Mouse (Mus musculus): ENCODE results near the gene Pias3. TPM values are rescaled to one million over a fixed set of nuclear protein-coding genes. Genes with fewer than 3 reads are reported as not detected.
A peak's percentile ranks its signal among the peaks of the same experiment; 100 is the strongest.
"Not testable (repeated sequence)": the region's sequence is repeated elsewhere in the genome, so short reads cannot be mapped to it uniquely, and the experiment has no call there.

The Pias3 gene
- total and polyA plus RNA-seq, 2 experiments, result 1.7 to 8.1 TPM

DNA sequence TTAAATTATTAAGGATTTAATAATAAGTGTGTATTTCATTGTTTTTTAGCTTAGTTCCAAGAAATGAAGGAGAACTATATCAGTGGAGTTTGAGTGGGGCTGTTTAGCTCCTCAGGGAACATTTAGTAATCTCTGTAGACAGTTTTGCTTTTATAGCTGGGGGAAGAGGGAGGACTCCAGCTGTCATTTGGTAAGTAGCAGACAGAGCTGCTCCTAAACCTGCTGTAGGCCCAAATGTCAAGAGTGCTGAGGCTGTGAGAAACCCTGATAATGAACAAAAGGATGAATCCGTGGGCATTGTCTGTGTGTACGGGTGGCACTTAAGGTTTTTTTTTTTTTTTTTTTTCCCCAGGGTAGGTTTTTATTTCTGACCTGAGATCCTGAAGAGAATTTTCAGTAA is 39.0 kb downstream of the Pias3 start:
- Histone ChIP-seq H3K9ac (ENCODE audit: low read depth, low read length) (no peak overlapping the region), H3K36me3 (ENCODE audit: control insufficient read depth, insufficient read depth, low read length) (no peaks in the 10 kb centered on the region), H3K4me3 (ENCODE audit: insufficient read depth, low read depth, low read length) (no peak overlapping the region), H3K27ac (replicated peaks; ENCODE audit: insufficient read depth, low read depth, low read length) (no peak overlapping the region), H3K4me1 (ENCODE audit: control insufficient read depth, insufficient read depth, low read length) (peaks cover 17% of the 10 kb centered on the region), H3K27me3 (ENCODE audit: control insufficient read depth, insufficient read depth, low read length) (no peaks in the 10 kb centered on the region), H3K79me2 (ENCODE audit: control insufficient read depth, insufficient read depth, low read length) (peaks cover 41% of the 10 kb centered on the region)
- no peak for DNase-seq (ENCODE audit: extremely low read depth, low read depth, low spot score)
- TF ChIP-seq POLR2A (IDR thresholded peaks at IDR 0.05; ENCODE audit: extremely low read depth, insufficient read depth, low read length) (no peak), CTCF (IDR thresholded peaks at IDR 0.05; ENCODE audit: low read depth, low read length) (no peak)
- 81% methylated on average over 2 of the region's 2 CpGs for WGBS

DNA sequence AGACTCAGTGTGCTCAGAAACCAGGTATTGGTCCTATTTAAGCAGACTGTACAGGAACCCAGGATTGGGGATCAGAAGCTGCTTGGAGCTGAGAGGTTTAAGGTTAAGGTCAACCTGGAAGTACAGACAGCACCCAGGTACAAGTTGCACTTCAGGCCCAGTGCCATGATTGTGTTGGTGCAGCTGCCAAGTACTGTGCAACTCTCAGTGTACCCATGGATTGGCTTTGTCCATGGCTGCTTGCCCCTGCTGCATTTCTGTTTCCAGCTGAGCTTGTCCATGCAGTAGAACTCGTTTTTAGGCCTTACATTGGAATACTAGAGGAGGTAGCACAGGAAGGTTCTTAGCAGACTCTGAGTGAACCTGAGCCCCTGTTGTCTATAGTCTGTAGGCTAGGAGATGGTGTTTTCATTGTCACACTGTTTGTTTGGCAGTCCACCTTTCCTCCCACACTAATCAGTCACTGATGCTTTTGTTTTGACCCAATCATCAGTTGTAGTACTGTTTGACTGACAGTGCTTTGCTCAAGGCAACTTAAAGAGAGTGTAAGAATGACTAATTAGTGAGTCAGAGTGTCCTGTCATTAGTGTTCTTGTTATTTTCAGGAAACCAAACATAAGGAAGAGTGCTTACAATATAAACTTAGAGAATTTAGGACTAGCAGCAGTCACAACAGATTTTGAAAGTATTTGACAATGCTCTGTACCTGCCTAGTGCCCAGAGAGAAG is 41.0 kb downstream of the Pias3 start:
- H3K79me2 ChIP-seq (ENCODE audit: control insufficient read depth, insufficient read depth, low read length), result peaks cover 29% of the 10 kb centered on the region; the same call in 1 of the 2 replicates
- peak overlapping the region; percentile 29 for H3K27ac ChIP-seq (replicated peaks; ENCODE audit: insufficient read depth, low read depth, low read length)
- DNase-seq (ENCODE audit: extremely low read depth, low read depth, low spot score), result peak; percentile 93
- no peak for TF ChIP-seq POLR2A (IDR thresholded peaks at IDR 0.05; ENCODE audit: extremely low read depth, insufficient read depth, low read length)
- no peak overlapping the region for H3K4me3 ChIP-seq (ENCODE audit: insufficient read depth, low read depth, low read length)
- no peaks in the 10 kb centered on the region for H3K36me3 ChIP-seq (ENCODE audit: control insufficient read depth, insufficient read depth, low read length)
- WGBS, result 3% methylated on average over 1 of the region's 1 CpGs
- no peak overlapping the region for H3K9ac ChIP-seq (ENCODE audit: low read depth, low read length)
- H3K4me1 ChIP-seq (ENCODE audit: control insufficient read depth, insufficient read depth, low read length), result peaks cover 11% of the 10 kb centered on the region
- no peaks in the 10 kb centered on the region for H3K27me3 ChIP-seq (ENCODE audit: control insufficient read depth, insufficient read depth, low read length)

DNA sequence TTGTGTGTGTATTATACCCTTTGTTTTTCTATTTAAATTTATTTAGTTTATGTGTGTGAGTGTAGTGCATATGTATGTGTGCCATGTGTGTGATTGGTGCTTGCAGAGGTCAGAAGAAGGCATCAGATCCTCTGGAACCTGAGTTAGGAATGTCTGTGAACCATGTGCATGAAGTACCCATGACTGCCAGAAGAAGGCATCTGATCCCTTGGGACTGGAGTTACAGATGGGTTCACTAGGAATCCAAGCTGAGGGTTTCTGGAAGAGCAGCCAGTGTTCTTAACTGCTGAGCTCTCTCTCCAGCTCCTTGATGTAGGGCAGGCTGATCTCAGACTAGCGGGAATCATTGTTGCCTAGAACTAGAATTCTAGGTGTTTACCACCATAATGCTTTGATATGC is 41.8 kb downstream of the Pias3 start:
- TF ChIP-seq CTCF (IDR thresholded peaks at IDR 0.05; ENCODE audit: low read depth, low read length), result 0 out of 2 replicates have a peak, but pooled peaks have one; percentile 5
- TF ChIP-seq POLR2A (IDR thresholded peaks at IDR 0.05; ENCODE audit: extremely low read depth, insufficient read depth, low read length), result no peak
- H3K27me3 ChIP-seq (ENCODE audit: control insufficient read depth, insufficient read depth, low read length), result no peaks in the 10 kb centered on the region
- DNase-seq (ENCODE audit: extremely low read depth, low read depth, low spot score), result no peak
- WGBS, result 86% methylated on average over 1 of the region's 1 CpGs
- no peaks in the 10 kb centered on the region for H3K36me3 ChIP-seq (ENCODE audit: control insufficient read depth, insufficient read depth, low read length)
- H3K27ac ChIP-seq (replicated peaks; ENCODE audit: insufficient read depth, low read depth, low read length), result no peak overlapping the region
- no peak overlapping the region for H3K9ac ChIP-seq (ENCODE audit: low read depth, low read length)
- H3K4me1 ChIP-seq (ENCODE audit: control insufficient read depth, insufficient read depth, low read length), result peaks cover 11% of the 10 kb centered on the region
- peaks cover 24% of the 10 kb centered on the region; the same call in 1 of the 2 replicates for H3K79me2 ChIP-seq (ENCODE audit: control insufficient read depth, insufficient read depth, low read length)
- no peak overlapping the region for H3K4me3 ChIP-seq (ENCODE audit: insufficient read depth, low read depth, low read length)

DNA sequence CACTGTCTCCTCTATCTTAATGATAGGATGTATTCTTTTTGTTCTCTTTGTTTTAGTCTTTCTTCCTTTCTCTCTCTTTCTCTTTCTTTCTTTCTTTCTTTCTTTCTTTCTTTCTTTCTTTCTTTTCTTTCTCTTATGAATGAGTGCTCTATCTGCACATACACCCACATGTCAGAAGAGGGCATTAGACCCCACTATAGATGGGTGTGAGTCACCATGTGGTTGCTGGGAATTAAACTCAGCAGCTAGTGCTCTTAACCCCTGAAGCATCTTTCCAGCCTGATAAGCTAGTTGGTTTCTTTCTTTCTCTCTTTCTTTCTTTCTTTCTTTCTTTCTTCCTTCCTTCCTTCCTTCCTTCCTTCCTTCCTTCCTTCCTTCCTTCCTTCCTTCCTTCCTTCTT is 44.1 kb downstream of the Pias3 start:
- H3K36me3 ChIP-seq (ENCODE audit: control insufficient read depth, insufficient read depth, low read length); H3K27ac ChIP-seq (replicated peaks; ENCODE audit: insufficient read depth, low read depth, low read length); DNase-seq (ENCODE audit: extremely low read depth, low read depth, low spot score); H3K9ac ChIP-seq (ENCODE audit: low read depth, low read length); H3K4me3 ChIP-seq (ENCODE audit: insufficient read depth, low read depth, low read length); H3K27me3 ChIP-seq (ENCODE audit: control insufficient read depth, insufficient read depth, low read length): not testable (repeated sequence)
- Histone ChIP-seq H3K79me2 (ENCODE audit: control insufficient read depth, insufficient read depth, low read length) (peaks cover 20% of the 10 kb centered on the region; the same call in 1 of the 2 replicates), H3K4me1 (ENCODE audit: control insufficient read depth, insufficient read depth, low read length) (peaks cover 15% of the 10 kb centered on the region)

- Histone ChIP-seq H3K9ac (ENCODE audit: low read depth, low read length) (no peak overlapping the region), H3K27ac (replicated peaks; ENCODE audit: insufficient read depth, low read depth, low read length) (no peak overlapping the region), H3K27me3 (ENCODE audit: control insufficient read depth, insufficient read depth, low read length) (no peaks in the 10 kb centered on the region), H3K4me3 (ENCODE audit: insufficient read depth, low read depth, low read length) (no peak overlapping the region), H3K4me1 (ENCODE audit: control insufficient read depth, insufficient read depth, low read length) (peaks cover 4% of the 10 kb centered on the region), H3K79me2 (ENCODE audit: control insufficient read depth, insufficient read depth, low read length) (peaks cover 16% of the 10 kb centered on the region), H3K36me3 (ENCODE audit: control insufficient read depth, insufficient read depth, low read length) (no peaks in the 10 kb centered on the region)
- 86% methylated on average over 3 of the region's 3 CpGs for WGBS
- TF ChIP-seq CTCF (IDR thresholded peaks at IDR 0.05; ENCODE audit: low read depth, low read length), result no peak
- no peak for TF ChIP-seq POLR2A (IDR thresholded peaks at IDR 0.05; ENCODE audit: extremely low read depth, insufficient read depth, low read length)
- no peak for DNase-seq (ENCODE audit: extremely low read depth, low read depth, low spot score)
These were observed 48.2 kb downstream of the Pias3 start for GRCm38 (mm10) chr3:96744348-96744747.

- Histone ChIP-seq H3K27me3 (ENCODE audit: control insufficient read depth, insufficient read depth, low read length) (no peaks in the 10 kb centered on the region), H3K27ac (replicated peaks; ENCODE audit: insufficient read depth, low read depth, low read length) (no peak overlapping the region), H3K4me1 (ENCODE audit: control insufficient read depth, insufficient read depth, low read length) (peaks cover 4% of the 10 kb centered on the region), H3K79me2 (ENCODE audit: control insufficient read depth, insufficient read depth, low read length) (peaks cover 14% of the 10 kb centered on the region), H3K4me3 (ENCODE audit: insufficient read depth, low read depth, low read length) (no peak overlapping the region), H3K36me3 (ENCODE audit: control insufficient read depth, insufficient read depth, low read length) (no peaks in the 10 kb centered on the region), H3K9ac (ENCODE audit: low read depth, low read length) (no peak overlapping the region)
- no peak for TF ChIP-seq CTCF (IDR thresholded peaks at IDR 0.05; ENCODE audit: low read depth, low read length)
- no peak for TF ChIP-seq POLR2A (IDR thresholded peaks at IDR 0.05; ENCODE audit: extremely low read depth, insufficient read depth, low read length)
- DNase-seq (ENCODE audit: extremely low read depth, low read depth, low spot score), result no peak
- WGBS, result 68% methylated on average over 1 of the region's 1 CpGs
These were observed 50.6 kb downstream of the Pias3 start for GRCm38 (mm10) chr3:96746829-96747228.

Other genes with a start within 250 kb of the Pias3 start
- gene BC107364, start 244.1 kb upstream of the Pias3 start, total RNA-seq (2014; rRNA removed), result not detected in 2 replicates
- gene BC107364, start 244.1 kb upstream of the Pias3 start, polyA plus RNA-seq (2012; rRNA removed), result not detected in 2 replicates
- gene Hfe2, start 171.2 kb upstream of the Pias3 start, total RNA-seq (2014; rRNA removed), result 29.6 and 36.4 TPM in 2 replicates
- 93.8 and 98.4 TPM in 2 replicates for gene Hfe2, start 171.2 kb upstream of the Pias3 start, polyA plus RNA-seq (2012; rRNA removed)
- gene Txnip, start 138.4 kb upstream of the Pias3 start, total RNA-seq (2014; rRNA removed), result 153 and 159 TPM in 2 replicates
- gene Txnip, start 138.4 kb upstream of the Pias3 start, polyA plus RNA-seq (2012; rRNA removed), result 51.0 and 74.3 TPM in 2 replicates
- not detected in 2 replicates for gene Gm16253, start 119.4 kb upstream of the Pias3 start, total RNA-seq (2014; rRNA removed)
- gene Gm16253, start 119.4 kb upstream of the Pias3 start, polyA plus RNA-seq (2012; rRNA removed), result not detected in 2 replicates
- gene Polr3gl, start 102.2 kb upstream of the Pias3 start, total RNA-seq (2014; rRNA removed), result 5.7 and 8.2 TPM in 2 replicates
- 7.0 and 7.7 TPM in 2 replicates for gene Polr3gl, start 102.2 kb upstream of the Pias3 start, polyA plus RNA-seq (2012; rRNA removed)
- gene Ankrd34a, start 99.7 kb upstream of the Pias3 start, total RNA-seq (2014; rRNA removed), result 0.07 TPM in 1 of 2 replicates, not detected in the other
- gene Ankrd34a, start 99.7 kb upstream of the Pias3 start, polyA plus RNA-seq (2012; rRNA removed), result 0.05 and 0.07 TPM in 2 replicates
- 3.0 and 3.1 TPM in 2 replicates for gene Lix1l, start 95.2 kb upstream of the Pias3 start, total RNA-seq (2014; rRNA removed)
- gene Lix1l, start 95.2 kb upstream of the Pias3 start, polyA plus RNA-seq (2012; rRNA removed), result 2.5 and 3.3 TPM in 2 replicates
- 11.9 and 12.2 TPM in 2 replicates for gene Rbm8a, start 66.5 kb upstream of the Pias3 start, total RNA-seq (2014; rRNA removed)
- gene Rbm8a, start 66.5 kb upstream of the Pias3 start, polyA plus RNA-seq (2012; rRNA removed), result 6.3 and 7.0 TPM in 2 replicates
- gene Pex11b, start 61.0 kb upstream of the Pias3 start, total RNA-seq (2014; rRNA removed), result 27.1 and 31.4 TPM in 2 replicates
- gene Pex11b, start 61.0 kb upstream of the Pias3 start, polyA plus RNA-seq (2012; rRNA removed), result 33.8 and 40.8 TPM in 2 replicates
- gene Gm42957, start 60.9 kb upstream of the Pias3 start, total RNA-seq (2014; rRNA removed), result 0.13 and 0.28 TPM in 2 replicates
- gene Gm42957, start 60.9 kb upstream of the Pias3 start, polyA plus RNA-seq (2012; rRNA removed), result not detected in 2 replicates
- gene Itga10, start 50.8 kb upstream of the Pias3 start, total RNA-seq (2014; rRNA removed), result 0.18 and 0.27 TPM in 2 replicates
- 0.30 and 0.57 TPM in 2 replicates for gene Itga10, start 50.8 kb upstream of the Pias3 start, polyA plus RNA-seq (2012; rRNA removed)
- under 0.01 TPM in 1 of 2 replicates, not detected in the other for gene Ankrd35, start 26.3 kb upstream of the Pias3 start, total RNA-seq (2014; rRNA removed)
- 0.07 TPM in 1 of 2 replicates, not detected in the other for gene Ankrd35, start 26.3 kb upstream of the Pias3 start, polyA plus RNA-seq (2012; rRNA removed)
- 0.20 and 0.28 TPM in 2 replicates for gene Nudt17, start 12.2 kb downstream of the Pias3 start, total RNA-seq (2014; rRNA removed)
- gene Nudt17, start 12.2 kb downstream of the Pias3 start, polyA plus RNA-seq (2012; rRNA removed), result 0.16 and 0.69 TPM in 2 replicates
- gene Polr3c, start 31.2 kb downstream of the Pias3 start, total RNA-seq (2014; rRNA removed), result 6.5 and 10.0 TPM in 2 replicates
- 16.2 and 19.1 TPM in 2 replicates for gene Polr3c, start 31.2 kb downstream of the Pias3 start, polyA plus RNA-seq (2012; rRNA removed)
- 30.5 and 33.6 TPM in 2 replicates for gene Rnf115, start 31.3 kb downstream of the Pias3 start, total RNA-seq (2014; rRNA removed)
- gene Rnf115, start 31.3 kb downstream of the Pias3 start, polyA plus RNA-seq (2012; rRNA removed), result 12.7 and 12.9 TPM in 2 replicates
- 48.5 and 60.4 TPM in 2 replicates for gene Pdzk1, start 132.9 kb downstream of the Pias3 start, total RNA-seq (2014; rRNA removed)
- 20.1 and 22.7 TPM in 2 replicates for gene Pdzk1, start 132.9 kb downstream of the Pias3 start, polyA plus RNA-seq (2012; rRNA removed)
- 0.37 and 0.67 TPM in 2 replicates for gene Cd160, start 133.0 kb downstream of the Pias3 start, total RNA-seq (2014; rRNA removed)
- gene Cd160, start 133.0 kb downstream of the Pias3 start, polyA plus RNA-seq (2012; rRNA removed), result 0.16 and 0.22 TPM in 2 replicates
- 0.55 and 0.87 TPM in 2 replicates for gene Gja5, start 208.3 kb downstream of the Pias3 start, total RNA-seq (2014; rRNA removed)
- 0.51 and 0.82 TPM in 2 replicates for gene Gja5, start 208.3 kb downstream of the Pias3 start, polyA plus RNA-seq (2012; rRNA removed)
- gene Gpr89, start 209.0 kb downstream of the Pias3 start, total RNA-seq (2014; rRNA removed), result 18.7 and 20.4 TPM in 2 replicates
- gene Gpr89, start 209.0 kb downstream of the Pias3 start, polyA plus RNA-seq (2012; rRNA removed), result 25.5 and 26.5 TPM in 2 replicates
- gene Gja8, start 229.6 kb downstream of the Pias3 start, total RNA-seq (2014; rRNA removed), result not detected in 2 replicates
- not detected in 2 replicates for gene Gja8, start 229.6 kb downstream of the Pias3 start, polyA plus RNA-seq (2012; rRNA removed)

Measured in liver, adult 2 months (tissue).